Mouse (Mus musculus): ENCODE measurements at regions not wholly inside any gene's neighbourhood (a gene's known extent, or its start where the extent isn't known, plus 50 kb on each side); places are given as distances from the start of the nearest gene placed in this dataset.

- DNase-seq (ENCODE audit: low read depth, low spot score): no peak
Observed at GRCm38 (mm10) chr14:31945125-31945524, 83.7 kb upstream of the Galnt15 start.

- DNase-seq (ENCODE audit: low read depth, low spot score): no peak
Observed at GRCm38 (mm10) chr14:31946032-31946431, 82.8 kb upstream of the Galnt15 start.

GRCm38 (mm10) chr14:31947246-31947645 is 81.5 kb upstream of the Galnt15 start:
- no peak for DNase-seq (ENCODE audit: low read depth, low spot score)

GRCm38 (mm10) chr14:31951894-31952293 is 76.9 kb upstream of the Galnt15 start:
- DNase-seq (ENCODE audit: low read depth, low spot score): no peak

GRCm38 (mm10) chr14:31953783-31954182 is 75.0 kb upstream of the Galnt15 start:
- no peak for DNase-seq (ENCODE audit: low read depth, low spot score)

- peak; percentile 72 for DNase-seq (ENCODE audit: low read depth, low spot score)
Observed at GRCm38 (mm10) chr14:31954945-31955344, 73.8 kb upstream of the Galnt15 start.

GRCm38 (mm10) chr14:31957211-31957638 is 71.6 kb upstream of the Galnt15 start:
- no peak for DNase-seq (ENCODE audit: low read depth, low spot score)

GRCm38 (mm10) chr14:31960201-31960854 is 68.5 kb upstream of the Galnt15 start:
- no peak for DNase-seq (ENCODE audit: low read depth, low spot score)

- DNase-seq (ENCODE audit: low read depth, low spot score): no peak
Observed at GRCm38 (mm10) chr14:31961442-31961841, 67.3 kb upstream of the Galnt15 start.

GRCm38 (mm10) chr14:31963131-31963911 is 65.5 kb upstream of the Galnt15 start:
- DNase-seq (ENCODE audit: low read depth, low spot score): no peak

GRCm38 (mm10) chr14:31964076-31964475 is 64.7 kb upstream of the Galnt15 start:
- no peak for DNase-seq (ENCODE audit: low read depth, low spot score)

GRCm38 (mm10) chr14:31964831-31965230 is 64.0 kb upstream of the Galnt15 start:
- no peak for DNase-seq (ENCODE audit: low read depth, low spot score)

- DNase-seq (ENCODE audit: low read depth, low spot score): no peak
Observed at GRCm38 (mm10) chr14:31969531-31969930, 59.3 kb upstream of the Galnt15 start.

GRCm38 (mm10) chr14:31970245-31970830 is 58.5 kb upstream of the Galnt15 start:
- DNase-seq (ENCODE audit: low read depth, low spot score): no peak

- no peak for DNase-seq (ENCODE audit: low read depth, low spot score)
Observed at GRCm38 (mm10) chr14:31970851-31971250, 57.9 kb upstream of the Galnt15 start.

GRCm38 (mm10) chr14:31973702-31974101 is 55.1 kb upstream of the Galnt15 start:
- DNase-seq (ENCODE audit: low read depth, low spot score): no peak

- no peak for DNase-seq (ENCODE audit: low read depth, low spot score)
Observed at GRCm38 (mm10) chr14:31978196-31978595, 50.6 kb upstream of the Galnt15 start.

- DNase-seq (ENCODE audit: low read depth, low spot score): no peak
Observed at GRCm38 (mm10) chr14:31978690-31979089, 50.1 kb upstream of the Galnt15 start.
